Mouse (Mus musculus): ENCODE measurements around the gene Dcpp3. TPM values are rescaled to one million over a fixed set of nuclear protein-coding genes. Genes with fewer than 3 reads are reported as not detected.
"Not testable (repeated sequence)": the region's sequence is repeated elsewhere in the genome, so short reads cannot be mapped to it uniquely, and the experiment has no call there.

Dcpp3 gene
- polyA plus RNA-seq (2015; fragmentation: Nextera tagmentation; extraction: Ambion mirVana), result not detected in 2 replicates

GRCm38 (mm10) chr17:23917158-23917557 is at the start of gene Dcpp3:
Gene Dcpp3 (plus strand): TSS chr17:23917458.
- not testable (repeated sequence) for H3K9ac ChIP-seq; H3K9me3 ChIP-seq; H3K27ac ChIP-seq; H3K4me2 ChIP-seq; ATAC-seq (ENCODE audit: insufficient read depth, low FRiP score, low read depth); H3K4me1 ChIP-seq; H3K27me3 ChIP-seq (replicated peaks); H3K4me3 ChIP-seq (replicated peaks); H3K36me3 ChIP-seq
- WGBS, result 53% methylated on average over 4 of the region's 4 CpGs

DNA sequence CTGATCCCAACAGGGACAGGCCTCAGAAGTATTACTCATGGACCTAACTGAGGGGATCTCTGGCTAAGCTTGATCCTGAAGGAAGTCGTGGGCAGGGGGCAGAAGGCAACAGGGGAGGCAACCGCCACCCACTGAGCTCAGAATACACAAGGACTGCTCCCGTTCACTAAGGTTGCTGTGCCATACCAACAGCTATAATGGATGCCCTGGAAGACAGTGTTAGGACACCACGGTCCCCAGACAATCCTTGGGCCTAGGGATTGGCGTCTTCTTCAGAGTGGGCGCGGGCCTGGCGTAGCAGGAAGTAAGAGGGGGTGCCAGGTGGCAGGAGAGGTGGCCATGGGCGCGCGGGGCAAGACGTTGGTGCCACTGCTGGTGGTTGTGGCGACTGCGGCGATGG is 49.5 kb upstream of the Dcpp3 start, which contains the start of gene Prss21:
TSS of gene Prss21 (plus strand) at position 301 of the 400 bp plus-strand sequence.
- no peaks in the 10 kb centered on the region for H3K27me3 ChIP-seq (replicated peaks)
- no peak within 1 kb of the TSS for H3K4me2 ChIP-seq
- ATAC-seq (ENCODE audit: insufficient read depth, low FRiP score, low read depth), result no peak
- H3K4me3 ChIP-seq (replicated peaks), result no peak within 1 kb of the TSS
- H3K9me3 ChIP-seq, result no peaks in the 10 kb centered on the region
- 89% methylated on average over 15 of the region's 15 CpGs for WGBS
- H3K27ac ChIP-seq, result no peak within 1 kb of the TSS
- no peak within 1 kb of the TSS for H3K9ac ChIP-seq
- H3K36me3 ChIP-seq, result no peaks in the 10 kb centered on the region
- H3K4me1 ChIP-seq, result no peaks in the 10 kb centered on the region

DNA sequence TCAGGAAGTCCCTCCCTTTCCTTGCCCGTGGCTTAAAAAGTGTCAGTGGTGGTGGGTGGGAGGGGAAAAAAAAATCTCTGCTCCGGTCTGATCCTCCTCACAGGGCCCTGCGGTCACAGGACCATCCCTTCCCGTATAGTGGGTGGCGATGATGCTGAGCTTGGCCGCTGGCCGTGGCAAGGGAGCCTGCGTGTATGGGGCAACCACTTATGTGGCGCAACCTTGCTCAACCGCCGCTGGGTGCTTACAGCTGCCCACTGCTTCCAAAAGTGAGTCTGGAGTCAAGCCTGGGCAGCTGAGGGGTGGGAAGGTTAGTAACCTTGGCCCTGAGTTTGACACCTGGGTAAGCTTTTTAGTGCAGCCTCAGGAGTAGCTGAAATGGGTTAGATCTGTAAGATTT is 48.7 kb upstream of the Dcpp3 start:
- Histone ChIP-seq H3K27me3 (replicated peaks) (no peaks in the 10 kb centered on the region), H3K9me3 (no peaks in the 10 kb centered on the region), H3K4me2 (no peak overlapping the region), H3K36me3 (no peaks in the 10 kb centered on the region), H3K4me1 (no peaks in the 10 kb centered on the region), H3K27ac (no peak overlapping the region), H3K9ac (no peak overlapping the region), H3K4me3 (replicated peaks) (no peak overlapping the region)
- no peak for ATAC-seq (ENCODE audit: insufficient read depth, low FRiP score, low read depth)
- 87% methylated on average over 11 of the region's 11 CpGs for WGBS

DNA sequence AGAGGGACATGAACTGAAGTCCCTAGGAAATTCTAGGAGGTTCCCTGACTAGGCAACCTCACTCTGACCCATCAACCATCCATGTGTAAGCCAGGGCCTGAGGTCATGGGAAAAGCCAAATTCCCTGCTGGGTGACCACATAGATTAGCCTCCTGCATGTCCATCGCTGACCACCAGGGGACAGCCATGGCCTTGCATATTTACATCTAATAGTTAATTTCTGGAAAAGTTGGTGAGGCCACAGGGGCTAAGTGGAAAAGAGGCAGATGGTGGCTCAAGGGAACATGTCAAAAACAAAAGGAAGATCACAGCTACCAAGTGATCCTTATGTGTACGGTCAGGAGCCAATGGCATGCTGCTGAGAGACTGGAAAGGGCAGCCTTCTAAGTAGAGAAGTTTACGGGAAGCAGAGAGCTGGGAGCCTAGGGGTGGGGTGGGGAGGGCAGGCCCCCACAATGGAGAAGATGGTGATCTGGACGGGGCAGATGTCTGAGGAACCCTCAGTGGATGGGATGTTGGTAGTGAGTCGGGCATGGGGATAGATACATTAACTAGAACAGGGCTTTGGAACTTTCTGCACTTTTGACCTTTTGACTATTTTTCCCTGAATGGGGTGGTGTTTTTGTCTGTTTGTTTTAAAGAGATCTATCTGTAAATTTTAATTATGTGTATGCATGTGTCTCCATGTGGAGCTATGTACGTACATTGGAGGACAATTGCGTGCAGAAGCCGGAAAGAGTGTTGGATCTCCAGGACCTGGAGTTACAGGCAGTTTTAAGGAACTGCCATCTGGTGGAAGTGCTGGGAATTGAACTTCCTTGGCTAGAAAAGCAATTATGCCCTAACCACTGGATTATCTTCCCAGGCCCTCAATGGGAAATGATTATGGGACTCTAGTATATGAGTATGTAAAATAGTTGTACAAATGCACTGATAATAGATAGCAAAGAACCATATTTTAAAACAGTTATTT is 43.1 kb upstream of the Dcpp3 start:
- WGBS, result 31% methylated on average over 8 of the region's 8 CpGs
- Histone ChIP-seq H3K4me3 (replicated peaks) (no peak overlapping the region), H3K36me3 (no peaks in the 10 kb centered on the region), H3K9ac (no peak overlapping the region), H3K9me3 (no peaks in the 10 kb centered on the region), H3K27ac (no peak overlapping the region), H3K4me1 (0 out of 2 replicates have a peak, but pooled peaks cover 5% of the 10 kb centered on the region), H3K4me2 (no peak overlapping the region), H3K27me3 (replicated peaks) (no peaks in the 10 kb centered on the region)
- no peak for ATAC-seq (ENCODE audit: insufficient read depth, low FRiP score, low read depth)

DNA sequence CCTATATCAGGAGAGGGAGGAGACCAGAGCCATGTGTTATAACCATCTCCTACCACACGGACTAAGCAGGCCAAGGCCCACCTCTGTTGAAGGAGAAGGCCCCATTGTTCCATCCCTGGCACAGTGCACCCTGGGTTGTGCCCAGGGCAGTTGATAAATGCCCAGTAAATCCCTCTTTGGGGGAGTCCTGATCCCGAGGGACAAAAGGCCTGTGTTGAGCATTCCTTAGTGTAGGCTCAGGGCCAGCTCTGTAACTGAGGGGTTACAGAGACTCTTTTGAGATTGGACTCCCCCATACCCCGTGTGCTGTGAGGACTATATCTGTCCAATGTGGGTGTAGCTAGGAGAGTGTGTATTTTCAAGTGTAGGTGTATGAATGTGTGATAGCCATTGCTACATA is 40.5 kb upstream of the Dcpp3 start:
- 0 out of 2 replicates have a peak, but pooled peaks cover 5% of the 10 kb centered on the region for H3K4me1 ChIP-seq
- H3K27ac ChIP-seq, result no peak overlapping the region
- H3K4me2 ChIP-seq, result no peak overlapping the region
- ATAC-seq (ENCODE audit: insufficient read depth, low FRiP score, low read depth), result peak; percentile 55; the same call in 1 of the 2 replicates
- no peaks in the 10 kb centered on the region for H3K36me3 ChIP-seq
- H3K9me3 ChIP-seq, result no peaks in the 10 kb centered on the region
- no peak overlapping the region for H3K9ac ChIP-seq
- 67% methylated on average over 3 of the region's 3 CpGs for WGBS
- no peak overlapping the region for H3K4me3 ChIP-seq (replicated peaks)
- H3K27me3 ChIP-seq (replicated peaks), result no peaks in the 10 kb centered on the region

GRCm38 (mm10) chr17:23877166-23877565 is 40.1 kb upstream of the Dcpp3 start:
- no peak overlapping the region for H3K4me3 ChIP-seq (replicated peaks)
- H3K4me1 ChIP-seq, result 0 out of 2 replicates have a peak, but pooled peaks cover 5% of the 10 kb centered on the region
- 90% methylated on average over 2 of the region's 2 CpGs for WGBS
- H3K36me3 ChIP-seq, result no peaks in the 10 kb centered on the region
- H3K27ac ChIP-seq, result no peak overlapping the region
- H3K9ac ChIP-seq, result no peak overlapping the region
- no peaks in the 10 kb centered on the region for H3K27me3 ChIP-seq (replicated peaks)
- no peaks in the 10 kb centered on the region for H3K9me3 ChIP-seq
- no peak overlapping the region for H3K4me2 ChIP-seq
- no peak for ATAC-seq (ENCODE audit: insufficient read depth, low FRiP score, low read depth)

GRCm38 (mm10) chr17:23880576-23880975 is 36.7 kb upstream of the Dcpp3 start, which contains the start of the genes Dcpp1 and Dcpp2:
Gene Dcpp1 (plus strand): TSS chr17:23880876.
Gene Dcpp2 (plus strand): TSS chr17:23880880.
- not testable (repeated sequence) for H3K4me1 ChIP-seq; H3K4me3 ChIP-seq (replicated peaks); ATAC-seq (ENCODE audit: insufficient read depth, low FRiP score, low read depth); H3K27ac ChIP-seq; H3K36me3 ChIP-seq; H3K9ac ChIP-seq; H3K9me3 ChIP-seq; H3K4me2 ChIP-seq; H3K27me3 ChIP-seq (replicated peaks)
- 53% methylated on average over 4 of the region's 4 CpGs for WGBS

DNA sequence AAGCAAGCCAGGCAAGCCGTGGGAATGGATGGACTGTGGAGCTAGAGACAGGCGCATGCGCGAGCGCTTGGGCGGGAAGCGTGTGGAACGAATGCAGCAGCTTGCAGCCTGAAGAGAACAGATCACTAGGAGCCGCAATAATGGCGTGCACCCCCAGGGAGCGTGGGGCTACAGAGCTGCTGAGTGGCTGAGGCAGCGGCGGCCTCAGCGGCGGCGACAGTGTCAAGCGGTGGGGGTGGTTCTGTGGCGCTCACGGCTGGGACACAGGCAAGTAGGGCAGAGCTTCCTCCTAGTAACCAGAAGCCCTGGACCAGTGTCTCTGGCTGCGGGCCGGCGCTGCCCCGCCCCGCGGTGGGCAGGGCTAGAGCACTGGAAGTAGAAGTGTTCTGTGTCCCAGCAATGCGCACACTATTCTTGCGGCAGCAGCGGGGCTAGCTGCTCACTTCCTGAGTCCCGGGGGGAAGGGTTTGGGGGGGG is 7.3 kb downstream of the Dcpp3 start:
- peak; percentile 98 for ATAC-seq (ENCODE audit: insufficient read depth, low FRiP score, low read depth)
- Histone ChIP-seq H3K27ac (peak overlapping the region; percentile 99), H3K36me3 (no peaks in the 10 kb centered on the region), H3K4me3 (replicated peaks) (peak overlapping the region; percentile 59), H3K27me3 (replicated peaks) (no peaks in the 10 kb centered on the region), H3K9me3 (no peaks in the 10 kb centered on the region), H3K4me1 (no peaks in the 10 kb centered on the region), H3K4me2 (peak overlapping the region; percentile 90), H3K9ac (peak overlapping the region; percentile 47; the same call in 1 of the 2 replicates)
- 0% methylated on average over 29 of the region's 29 CpGs for WGBS

DNA sequence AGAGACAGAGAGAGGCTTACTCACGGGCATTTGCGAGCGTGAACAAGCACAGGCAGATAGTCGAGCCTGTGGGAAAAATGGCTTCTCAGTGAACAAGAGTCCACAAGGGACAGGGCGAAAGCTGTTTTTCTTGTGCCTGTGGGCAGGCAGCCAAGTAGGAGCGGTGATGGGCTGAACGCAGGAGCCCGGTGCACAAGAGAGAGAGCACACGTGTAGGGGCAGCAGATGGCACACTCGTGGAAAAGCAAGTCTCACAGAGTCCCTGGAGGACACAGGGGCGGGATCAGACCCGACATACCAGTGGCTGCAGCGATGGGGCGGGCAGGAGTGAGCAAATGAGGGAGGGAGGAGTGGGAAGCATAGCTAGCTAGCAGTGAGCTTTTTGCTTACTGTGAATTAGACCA is 7.8 kb downstream of the Dcpp3 start:
- Histone ChIP-seq H3K4me3 (replicated peaks) (peak overlapping the region; percentile 59), H3K36me3 (no peaks in the 10 kb centered on the region), H3K4me2 (peak overlapping the region; percentile 90), H3K27me3 (replicated peaks) (no peaks in the 10 kb centered on the region), H3K9ac (peak overlapping the region; percentile 47), H3K27ac (peak overlapping the region; percentile 99), H3K9me3 (no peaks in the 10 kb centered on the region), H3K4me1 (no peaks in the 10 kb centered on the region)
- WGBS, result under 1% methylated on average over 14 of the region's 14 CpGs
- peak; percentile 81 for ATAC-seq (ENCODE audit: insufficient read depth, low FRiP score, low read depth)

DNA sequence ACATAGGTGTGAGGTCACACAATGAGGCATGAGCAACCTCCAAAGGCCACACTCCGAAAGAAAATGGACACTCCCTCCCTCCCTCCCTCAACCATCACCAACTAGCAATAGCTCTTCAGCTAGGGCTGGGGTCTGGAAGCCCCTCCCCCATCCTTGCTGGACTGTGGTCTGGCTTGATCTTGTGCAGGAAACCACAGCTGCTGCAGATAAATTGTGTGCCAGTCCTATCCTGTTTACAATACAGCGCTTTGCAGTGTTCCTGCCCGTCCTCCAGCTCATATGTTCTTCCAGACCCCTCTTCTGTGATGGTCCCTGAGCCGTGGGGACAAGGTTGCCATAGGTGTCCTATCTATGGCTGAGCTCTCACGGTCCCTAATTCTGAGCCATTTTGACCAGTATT is 13.9 kb downstream of the Dcpp3 start:
- H3K9ac ChIP-seq, result no peak overlapping the region
- H3K4me3 ChIP-seq (replicated peaks), result no peak overlapping the region
- no peak for ATAC-seq (ENCODE audit: insufficient read depth, low FRiP score, low read depth)
- no peaks in the 10 kb centered on the region for H3K4me1 ChIP-seq
- H3K4me2 ChIP-seq, result no peak overlapping the region
- no peaks in the 10 kb centered on the region for H3K36me3 ChIP-seq
- no peaks in the 10 kb centered on the region for H3K27me3 ChIP-seq (replicated peaks)
- 63% methylated on average over 5 of the region's 5 CpGs for WGBS
- H3K9me3 ChIP-seq, result no peaks in the 10 kb centered on the region
- no peak overlapping the region for H3K27ac ChIP-seq

GRCm38 (mm10) chr17:23941372-23941771 is 24.1 kb downstream of the Dcpp3 start, which contains the start of gene Sbp:
Gene Sbp (plus strand): TSS chr17:23941672.
- Histone ChIP-seq H3K9me3 (no peaks in the 10 kb centered on the region), H3K4me3 (replicated peaks) (no peak within 1 kb of the TSS), H3K27ac (no peak within 1 kb of the TSS), H3K36me3 (no peaks in the 10 kb centered on the region), H3K9ac (no peak within 1 kb of the TSS), H3K4me2 (no peak within 1 kb of the TSS), H3K27me3 (replicated peaks) (no peaks in the 10 kb centered on the region), H3K4me1 (no peaks in the 10 kb centered on the region)
- ATAC-seq (ENCODE audit: insufficient read depth, low FRiP score, low read depth), result no peak

DNA sequence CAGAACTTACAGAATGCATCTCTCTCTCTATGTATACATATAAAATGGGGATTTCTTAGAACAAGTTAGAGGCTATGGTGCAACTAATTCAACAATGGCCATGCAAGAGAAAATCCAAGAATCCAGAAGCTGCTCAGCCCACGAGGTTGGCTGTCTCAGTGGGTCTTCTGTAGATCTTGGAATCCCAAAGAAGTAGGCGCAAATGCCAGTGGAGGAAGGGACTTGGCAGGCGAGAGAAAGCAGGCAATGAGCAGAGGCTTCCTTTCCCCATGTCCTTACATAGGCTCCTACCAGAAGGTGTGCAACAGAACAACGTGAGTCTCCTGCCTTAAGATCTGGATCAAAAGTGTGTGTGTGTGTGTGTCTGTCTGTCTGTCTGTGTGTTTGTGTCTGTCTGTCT is 30.2 kb downstream of the Dcpp3 start:
- WGBS, result 79% methylated on average over 4 of the region's 4 CpGs
- ATAC-seq (ENCODE audit: insufficient read depth, low FRiP score, low read depth); H3K36me3 ChIP-seq: not testable (repeated sequence)

More for the DNA sequence above, 30.2 kb downstream of the Dcpp3 start:
- H3K4me1 ChIP-seq; H3K9ac ChIP-seq; H3K4me3 ChIP-seq (replicated peaks); H3K27me3 ChIP-seq (replicated peaks); H3K4me2 ChIP-seq; H3K27ac ChIP-seq; H3K9me3 ChIP-seq: not testable (repeated sequence)

All from stomach, embryonic 15.5 days (tissue).